Mouse (Mus musculus) pancreas, adult 10 weeks (tissue): ENCODE results near the gene Dnah10. TPM values are rescaled to one million over a fixed set of nuclear protein-coding genes. Genes with fewer than 3 reads are reported as not detected.

ENCODE experiments used
- polyA plus RNA-seq: library from polyadenylated mRNA; stranded (reverse); fragments of 350-450 nt; fragmentation: Illumina TruSeq; extraction: RNeasy Lipid Tissue Mini Kit (QIAGEN cat#74804); gene quantifications from one replicate; pipeline ENCODE4 v1.2.3, GENCODE M21; 2015; ENCODE audit warnings: low read depth, low replicate concordance; ENCODE audit not compliant: insufficient read depth

The Dnah10 gene
- polyA plus RNA-seq: 0.13 TPM

DNA sequence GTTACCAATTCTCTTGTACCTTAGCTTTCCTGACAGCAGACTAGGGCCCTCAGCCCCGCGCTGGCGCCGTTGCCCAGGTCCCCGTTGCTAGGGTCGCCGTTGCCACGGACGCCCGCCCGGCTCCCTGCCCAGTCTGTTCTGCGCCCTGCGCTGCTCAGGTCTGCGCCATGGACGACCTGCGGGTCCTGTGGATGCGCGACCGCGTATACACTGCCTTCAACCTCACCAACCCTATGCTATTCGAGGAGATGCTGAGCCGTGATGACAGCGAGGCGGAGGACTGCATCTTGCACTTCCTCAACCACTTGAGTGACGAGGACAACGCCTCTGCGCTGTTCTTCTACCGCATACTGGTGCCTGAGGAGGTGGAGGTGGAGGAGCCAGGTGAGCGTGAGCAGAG lies at the start of gene Dnah10:
Gene Dnah10 (plus strand): TSS at position 89 of the 400 bp plus-strand sequence.

DNA sequence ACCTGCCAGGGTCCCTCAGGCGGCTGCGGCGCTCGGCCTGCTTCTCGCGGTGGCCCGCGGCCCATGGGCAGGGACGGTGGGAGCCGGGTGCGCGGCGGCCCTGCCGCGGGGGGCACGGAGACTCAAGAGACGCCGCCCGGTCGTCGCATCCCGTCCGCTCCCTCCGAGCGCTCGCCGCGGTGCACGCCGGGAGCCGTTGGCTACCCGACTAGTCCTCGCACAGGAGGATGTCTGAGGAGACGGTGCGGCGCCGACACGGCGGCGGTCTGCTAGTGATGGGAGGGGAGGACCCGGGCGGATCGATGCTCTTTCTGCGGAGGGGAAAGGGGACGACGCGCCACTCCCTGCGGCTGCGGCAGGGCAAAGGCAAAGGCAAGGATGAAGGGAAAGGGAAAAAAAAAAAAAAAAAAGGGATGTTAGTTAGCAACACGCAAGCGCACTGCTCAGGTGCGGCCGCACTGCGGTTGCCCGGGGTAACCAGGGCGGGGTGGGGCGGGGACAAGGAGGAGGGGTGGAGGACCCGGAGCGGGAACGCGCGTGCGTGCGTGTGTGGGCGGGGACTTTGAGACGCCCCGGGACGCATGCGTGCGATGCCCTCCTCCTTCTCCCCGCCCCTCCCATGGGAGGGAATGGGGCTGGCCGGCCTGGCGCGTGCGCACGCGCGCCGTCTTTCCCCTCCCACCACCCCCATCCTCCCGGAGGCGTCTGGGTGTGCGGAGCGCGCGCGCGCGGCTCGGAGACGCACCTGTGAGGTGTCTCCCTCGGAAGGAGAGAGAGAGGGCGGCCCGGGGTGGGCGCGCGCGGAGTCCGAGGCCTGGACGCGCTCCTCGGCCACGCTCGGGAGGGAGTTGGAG lies 137.4 kb downstream of the Dnah10 start, which contains the start of the genes Ccdc92 and Zfp664:
Gene Ccdc92 (minus strand): TSS at position 412 of the 854 bp plus-strand sequence.
Gene Zfp664 (plus strand): TSS at position 679 of the 854 bp plus-strand sequence.

Other genes with a start within 250 kb of the Dnah10 start
- gene Rilpl2, start 246.7 kb upstream of the Dnah10 start, polyA plus RNA-seq: 3.3 TPM
- 3.0 TPM for gene Snrnp35, start 242.0 kb upstream of the Dnah10 start, polyA plus RNA-seq
- gene Rilpl1, start 193.7 kb upstream of the Dnah10 start, polyA plus RNA-seq: 3.7 TPM
- 94.8 TPM for gene Tmed2, start 184.4 kb upstream of the Dnah10 start, polyA plus RNA-seq
- gene Ddx55, start 172.2 kb upstream of the Dnah10 start, polyA plus RNA-seq: 16.4 TPM
- 16.3 TPM for gene Eif2b1, start 146.0 kb upstream of the Dnah10 start, polyA plus RNA-seq
- gene Gtf2h3, start 145.9 kb upstream of the Dnah10 start, polyA plus RNA-seq: 7.6 TPM
- gene Atp6v0a2, start 96.5 kb upstream of the Dnah10 start, polyA plus RNA-seq: 8.7 TPM
- 2.6 TPM for gene Ccdc92, start 137.3 kb downstream of the Dnah10 start, polyA plus RNA-seq
- 13.5 TPM for gene Zfp664, start 137.6 kb downstream of the Dnah10 start, polyA plus RNA-seq